ENCODE assay signal across 8 mouse cellular contexts in the genomic region with DNA sequence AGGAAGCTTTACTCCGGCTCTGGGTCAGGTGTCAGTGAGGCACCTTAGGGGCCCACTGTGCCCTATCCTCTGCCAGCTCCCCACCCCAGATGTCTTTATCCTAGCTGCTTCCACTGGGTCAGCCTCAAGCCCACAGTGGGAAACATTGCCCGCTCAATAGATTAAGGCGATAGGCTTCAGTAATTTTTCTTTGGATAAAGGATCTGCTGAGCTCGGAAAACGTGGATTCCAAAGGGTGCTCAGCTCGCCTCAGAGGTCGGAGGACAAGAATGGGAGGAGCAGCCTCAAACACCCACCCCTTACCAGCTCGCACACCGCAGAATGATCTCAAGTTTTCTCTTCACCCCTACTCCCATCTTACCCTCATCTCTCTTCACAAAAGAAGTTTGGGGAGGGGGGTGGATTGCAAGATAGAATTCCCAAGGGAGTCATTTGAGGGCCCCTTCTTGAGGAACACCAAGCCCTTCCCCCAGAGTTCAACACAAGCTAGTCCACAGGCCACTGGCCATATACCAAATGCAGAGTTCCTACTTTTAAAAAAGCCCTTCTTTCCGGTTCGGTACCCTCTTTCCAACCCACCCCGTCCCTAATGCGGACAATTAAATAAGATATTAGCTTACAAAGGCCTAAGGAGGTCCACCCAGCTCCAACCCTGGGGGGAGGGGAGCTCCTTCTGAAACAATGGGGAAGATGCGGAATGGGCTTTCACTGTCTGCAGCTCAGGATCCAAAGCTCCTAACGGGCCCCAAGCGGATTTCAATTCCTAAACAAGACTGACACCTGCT. TPM values are rescaled to one million over a fixed set of nuclear protein-coding genes. Genes with fewer than 3 reads are reported as not detected.
A peak's percentile ranks its signal among the peaks of the same experiment; 100 is the strongest.
DNase-seq lines count a peak whose midpoint lies in the region; ATAC-seq and TF ChIP-seq lines count a peak whose summit lies in the region.

No protein-coding gene starts in this region.

- no peak for TF ChIP-seq CTCF in layer of hippocampus, adult 2 months (conservative IDR thresholded peaks at IDR 0.05)
- TF ChIP-seq CTCF in kidney, postnatal 0 days (IDR thresholded peaks at IDR 0.05; ENCODE audit: low read depth): no peak

- peaks cover 11% of the 10 kb centered on the region; the same call in 1 of the 2 replicates for H3K36me3 ChIP-seq in kidney, postnatal 0 days (ENCODE audit: insufficient read depth, low read length)
- peaks cover 16% of the 10 kb centered on the region for H3K36me3 ChIP-seq in midbrain, embryonic 15.5 days (replicated peaks)

- no peaks in the 10 kb centered on the region for H3K9me3 ChIP-seq in kidney, postnatal 0 days (replicated peaks; ENCODE audit: low read length)
- H3K9me3 ChIP-seq in midbrain, embryonic 15.5 days: no peaks in the 10 kb centered on the region

- H3K9ac ChIP-seq in kidney, postnatal 0 days (ENCODE audit: low read depth, low read length): peak overlapping the region; percentile 90
- H3K9ac ChIP-seq in midbrain, embryonic 15.5 days: peak overlapping the region; percentile 96

- H3K4me2 ChIP-seq in kidney, postnatal 0 days (ENCODE audit: low read length): peak overlapping the region; percentile 88
- peak overlapping the region; percentile 78 for H3K4me2 ChIP-seq in midbrain, embryonic 15.5 days

- peaks cover 23% of the 10 kb centered on the region for H3K4me1 ChIP-seq in kidney, postnatal 0 days (replicated peaks; ENCODE audit: insufficient read depth, low read length)
- peaks cover 46% of the 10 kb centered on the region for H3K4me1 ChIP-seq in midbrain, embryonic 15.5 days

- ATAC-seq in kidney, postnatal 0 days (replicated peaks; ENCODE audit: low FRiP score, low read depth): peak; percentile 84
- ATAC-seq in midbrain, embryonic 15.5 days (replicated peaks): peak; percentile 86

- H3K27me3 ChIP-seq in kidney, postnatal 0 days (ENCODE audit: insufficient read depth, low read length): no peaks in the 10 kb centered on the region
- no peaks in the 10 kb centered on the region for H3K27me3 ChIP-seq in midbrain, embryonic 15.5 days (replicated peaks)

- WGBS in kidney, postnatal 0 days: 12% methylated on average over 16 of the region's 16 CpGs
- WGBS in midbrain, embryonic 15.5 days: 1% methylated on average over 16 of the region's 16 CpGs

- peak overlapping the region; percentile 93 for H3K4me3 ChIP-seq in layer of hippocampus, adult 2 months
- peak overlapping the region; percentile 73 for H3K4me3 ChIP-seq in kidney, postnatal 0 days (replicated peaks; ENCODE audit: low read depth, low read length)
- peak overlapping the region; percentile 87 for H3K4me3 ChIP-seq in midbrain, embryonic 15.5 days

- DNase-seq in layer of hippocampus, adult 2 months (ENCODE audit: low spot score in 2 of 2): no peak
- no peak for DNase-seq in layer of hippocampus, adult 9-10 months (ENCODE audit: low spot score)
- peak; percentile 56 for DNase-seq in cerebellum, adult 11-12 months
- DNase-seq in forelimb bud, embryonic 11.5 days (ENCODE audit: low read depth, low spot score): peak; percentile 48
- DNase-seq in kidney, postnatal 0 days (ENCODE audit: low spot score): peak; percentile 89
- DNase-seq in adipocyte (ENCODE audit: low spot score): no peak
- no peak for DNase-seq in frontal cortex, postnatal 25 days (ENCODE audit: low spot score in 2 of 2)

- peak overlapping the region; percentile 98 for H3K27ac ChIP-seq in layer of hippocampus, adult 2 months
- peak overlapping the region; percentile 93 for H3K27ac ChIP-seq in kidney, postnatal 0 days
- H3K27ac ChIP-seq in midbrain, embryonic 15.5 days: peak overlapping the region; percentile 96

RNA-seq across cellular contexts. Expression of a gene that starts 11.7 kb away (rescaled TPM):
- total RNA-seq in layer of hippocampus, adult 2 months (2021): 10 to 100 TPM; 43.7 to 47.9 TPM
- 24.7 and 27.3 TPM in 2 replicates for polyA plus RNA-seq in kidney, postnatal 0 days (2015; fragmentation: Nextera tagmentation; extraction: Ambion mirVana)
- polyA plus RNA-seq in midbrain, embryonic 15.5 days (2015; fragmentation: Nextera tagmentation; extraction: Ambion mirVana): 50.2 and 54.7 TPM in 2 replicates

RNA-seq across cellular contexts. Expression of a gene that starts 11.9 kb away (rescaled TPM):
- 10 to 100 TPM; 44.5 to 45.3 TPM for total RNA-seq in layer of hippocampus, adult 2 months (2021)
- polyA plus RNA-seq in kidney, postnatal 0 days (2015; fragmentation: Nextera tagmentation; extraction: Ambion mirVana): 20.9 and 23.4 TPM in 2 replicates
- polyA plus RNA-seq in midbrain, embryonic 15.5 days (2015; fragmentation: Nextera tagmentation; extraction: Ambion mirVana): 48.8 and 49.7 TPM in 2 replicates

RNA-seq across cellular contexts. Expression of a gene that starts 37.3 kb away (rescaled TPM):
- total RNA-seq in layer of hippocampus, adult 2 months (2021): 10 to 100 TPM; 35.4 to 36.2 TPM
- 12.6 and 14.3 TPM in 2 replicates for polyA plus RNA-seq in kidney, postnatal 0 days (2015; fragmentation: Nextera tagmentation; extraction: Ambion mirVana)
- 64.0 and 67.6 TPM in 2 replicates for polyA plus RNA-seq in midbrain, embryonic 15.5 days (2015; fragmentation: Nextera tagmentation; extraction: Ambion mirVana)

RNA-seq across cellular contexts. Expression of a gene that starts 37.7 kb away (rescaled TPM):
- 10 to 100 TPM; 63.9 to 66.0 TPM for total RNA-seq in layer of hippocampus, adult 2 months (2021)
- polyA plus RNA-seq in kidney, postnatal 0 days (2015; fragmentation: Nextera tagmentation; extraction: Ambion mirVana): 30.8 and 34.4 TPM in 2 replicates
- 56.0 and 61.0 TPM in 2 replicates for polyA plus RNA-seq in midbrain, embryonic 15.5 days (2015; fragmentation: Nextera tagmentation; extraction: Ambion mirVana)

RNA-seq across cellular contexts. Expression of a gene that starts 39.6 kb away (rescaled TPM):
- total RNA-seq in layer of hippocampus, adult 2 months (2021): not detected
- not detected in 2 replicates for polyA plus RNA-seq in kidney, postnatal 0 days (2015; fragmentation: Nextera tagmentation; extraction: Ambion mirVana)
- polyA plus RNA-seq in midbrain, embryonic 15.5 days (2015; fragmentation: Nextera tagmentation; extraction: Ambion mirVana): not detected in 2 replicates

Comparison
In these comparisons a context has a peak if more than half of its experiments do, and no peak if none do; other contexts are left out.
1. DNase-seq: peak in cerebellum, adult 11-12 months (single experiment), forelimb bud, embryonic 11.5 days (single experiment) and kidney, postnatal 0 days (single experiment); none in layer of hippocampus, adult 2 months (0 of 2), layer of hippocampus, adult 9-10 months (single experiment), adipocyte (single experiment) and frontal cortex, postnatal 25 days (0 of 2).
2. Peak in every context shown above with its lines, with median percentiles within 50 percentile points of each other: H3K27ac ChIP-seq and H3K4me3 ChIP-seq.